Mouse (Mus musculus): ENCODE results near the gene Tmem59l.

DNA sequence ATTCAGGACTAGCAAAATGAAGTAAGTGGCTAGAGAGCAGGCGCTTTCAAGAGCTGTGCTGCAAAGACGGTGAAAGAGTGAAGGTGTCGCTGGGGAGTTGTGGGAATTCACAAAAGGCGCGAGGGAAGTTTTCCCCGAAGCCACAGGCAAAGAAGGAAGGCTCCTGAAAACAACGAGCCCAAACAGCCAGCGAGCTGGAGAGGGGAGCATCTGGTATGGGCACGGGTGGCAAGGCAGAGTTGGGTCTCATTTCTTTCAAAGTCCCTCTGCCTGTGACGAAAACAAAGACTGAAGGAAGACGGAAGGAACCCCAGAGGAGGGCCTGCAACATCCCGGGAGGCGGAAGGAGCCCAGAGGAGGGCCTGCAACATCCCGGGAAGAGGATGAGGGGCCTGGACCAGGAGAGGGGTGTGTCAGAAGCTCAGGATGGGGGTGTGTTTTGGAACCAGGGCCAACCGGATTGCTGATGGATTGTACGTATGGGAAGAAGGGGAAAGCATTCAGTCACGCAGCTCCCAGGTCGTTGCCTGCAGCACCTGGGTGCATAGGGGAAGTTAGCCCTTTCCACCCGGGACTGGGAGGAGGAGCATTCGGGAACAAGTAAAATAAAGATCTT is 3.8 kb upstream of the Tmem59l start:
- TF ChIP-seq CTCF (IDR thresholded peaks at IDR 0.05; ENCODE audit: low read depth, low read length): no peak
- no peak for TF ChIP-seq POLR2A (IDR thresholded peaks at IDR 0.05; ENCODE audit: borderline replicate concordance, low read depth, low read length)

Measured in bone marrow macrophage, adult 2 months (primary cell).